Mouse (Mus musculus): Measurements from ENCODE around the gene Ift22. TPM values are rescaled to one million over a fixed set of nuclear protein-coding genes. Genes with fewer than 3 reads are reported as not detected.

Gene Ift22
- polyA plus RNA-seq, 1 experiment: 58.2 TPM

GRCm38 (mm10) chr5:136914183-136914582, 6.2 kb downstream of the Ift22 start:
- no peak for DNase-seq (ENCODE audit: low read depth)
- TF ChIP-seq POLR2A (IDR thresholded peaks at IDR 0.05; ENCODE audit: borderline replicate concordance, extremely low read depth, insufficient read depth, insufficient read length, poor library complexity, severe bottlenecking) (no peak), CTCF (IDR thresholded peaks at IDR 0.05; ENCODE audit: borderline replicate concordance, extremely low read depth, insufficient read depth, insufficient read length) (no peak)

- TF ChIP-seq POLR2A (IDR thresholded peaks at IDR 0.05; ENCODE audit: borderline replicate concordance, extremely low read depth, insufficient read depth, insufficient read length, poor library complexity, severe bottlenecking) (no peak), CTCF (IDR thresholded peaks at IDR 0.05; ENCODE audit: borderline replicate concordance, extremely low read depth, insufficient read depth, insufficient read length) (no peak)
- no peak for DNase-seq (ENCODE audit: low read depth)
Observed at GRCm38 (mm10) chr5:136917613-136918242, 9.8 kb downstream of the Ift22 start.

GRCm38 (mm10) chr5:136918655-136919472, 10.9 kb downstream of the Ift22 start:
- peak; percentile 97 for DNase-seq (ENCODE audit: low read depth)
- TF ChIP-seq POLR2A (IDR thresholded peaks at IDR 0.05; ENCODE audit: borderline replicate concordance, extremely low read depth, insufficient read depth, insufficient read length, poor library complexity, severe bottlenecking) (no peak), CTCF (IDR thresholded peaks at IDR 0.05; ENCODE audit: borderline replicate concordance, extremely low read depth, insufficient read depth, insufficient read length) (no peak)

- DNase-seq (ENCODE audit: low read depth): peak; percentile 9
- TF ChIP-seq POLR2A (IDR thresholded peaks at IDR 0.05; ENCODE audit: borderline replicate concordance, extremely low read depth, insufficient read depth, insufficient read length, poor library complexity, severe bottlenecking): no peak
- no peak for TF ChIP-seq CTCF (IDR thresholded peaks at IDR 0.05; ENCODE audit: borderline replicate concordance, extremely low read depth, insufficient read depth, insufficient read length)
Observed at GRCm38 (mm10) chr5:136919546-136920301, 11.8 kb downstream of the Ift22 start.

- no peak for DNase-seq (ENCODE audit: low read depth)
- no peak for TF ChIP-seq CTCF (IDR thresholded peaks at IDR 0.05; ENCODE audit: borderline replicate concordance, extremely low read depth, insufficient read depth, insufficient read length)
Observed at GRCm38 (mm10) chr5:136922830-136923229, 14.9 kb downstream of the Ift22 start.

- TF ChIP-seq CTCF (IDR thresholded peaks at IDR 0.05; ENCODE audit: borderline replicate concordance, extremely low read depth, insufficient read depth, insufficient read length) (no peak), POLR2A (IDR thresholded peaks at IDR 0.05; ENCODE audit: borderline replicate concordance, extremely low read depth, insufficient read depth, insufficient read length, poor library complexity, severe bottlenecking) (no peak)
- no peak for DNase-seq (ENCODE audit: low read depth)
Observed at GRCm38 (mm10) chr5:136923751-136924478, 16.0 kb downstream of the Ift22 start.

- TF ChIP-seq POLR2A (IDR thresholded peaks at IDR 0.05; ENCODE audit: borderline replicate concordance, extremely low read depth, insufficient read depth, insufficient read length, poor library complexity, severe bottlenecking) (no peak), CTCF (IDR thresholded peaks at IDR 0.05; ENCODE audit: borderline replicate concordance, extremely low read depth, insufficient read depth, insufficient read length) (peak; percentile 92)
- DNase-seq (ENCODE audit: low read depth): peak; percentile 93
Observed at GRCm38 (mm10) chr5:136929073-136929472, 21.1 kb downstream of the Ift22 start.

- TF ChIP-seq CTCF (IDR thresholded peaks at IDR 0.05; ENCODE audit: borderline replicate concordance, extremely low read depth, insufficient read depth, insufficient read length) (no peak), POLR2A (IDR thresholded peaks at IDR 0.05; ENCODE audit: borderline replicate concordance, extremely low read depth, insufficient read depth, insufficient read length, poor library complexity, severe bottlenecking) (no peak)
- no peak for DNase-seq (ENCODE audit: low read depth)
Observed at GRCm38 (mm10) chr5:136931896-136932295, 23.9 kb downstream of the Ift22 start.

- no peak for TF ChIP-seq CTCF (IDR thresholded peaks at IDR 0.05; ENCODE audit: borderline replicate concordance, extremely low read depth, insufficient read depth, insufficient read length)
- no peak for TF ChIP-seq POLR2A (IDR thresholded peaks at IDR 0.05; ENCODE audit: borderline replicate concordance, extremely low read depth, insufficient read depth, insufficient read length, poor library complexity, severe bottlenecking)
- DNase-seq (ENCODE audit: low read depth): no peak
Observed at GRCm38 (mm10) chr5:136932956-136933355, 25.0 kb downstream of the Ift22 start.

- no peak for DNase-seq (ENCODE audit: low read depth)
- TF ChIP-seq POLR2A (IDR thresholded peaks at IDR 0.05; ENCODE audit: borderline replicate concordance, extremely low read depth, insufficient read depth, insufficient read length, poor library complexity, severe bottlenecking): no peak
Observed at GRCm38 (mm10) chr5:136933930-136934329, 26.0 kb downstream of the Ift22 start.

All from brain, embryonic 14.5 days (tissue).